Mouse (Mus musculus): ENCODE measurements at regions not wholly inside any gene's neighbourhood (a gene's known extent, or its start where the extent isn't known, plus 50 kb on each side); places are given as distances from the start of the nearest gene placed in this dataset.

GRCm38 (mm10) chr9:83326437-83327086 lies 114.4 kb downstream of the Lca5 start:
- H3K9me3 ChIP-seq (replicated peaks) = no peaks in the 10 kb centered on the region
- no peak overlapping the region for H3K27ac ChIP-seq
- no peak overlapping the region for H3K4me2 ChIP-seq
- 50% methylated on average over 7 of the region's 7 CpGs for WGBS (ENCODE audit: insufficient replicate concordance)
- no peak overlapping the region for H3K9ac ChIP-seq
- H3K27me3 ChIP-seq (replicated peaks) = no peaks in the 10 kb centered on the region
- ATAC-seq = no peak
- H3K4me3 ChIP-seq = no peak overlapping the region
- H3K36me3 ChIP-seq = no peaks in the 10 kb centered on the region
- H3K4me1 ChIP-seq = no peaks in the 10 kb centered on the region

DNA sequence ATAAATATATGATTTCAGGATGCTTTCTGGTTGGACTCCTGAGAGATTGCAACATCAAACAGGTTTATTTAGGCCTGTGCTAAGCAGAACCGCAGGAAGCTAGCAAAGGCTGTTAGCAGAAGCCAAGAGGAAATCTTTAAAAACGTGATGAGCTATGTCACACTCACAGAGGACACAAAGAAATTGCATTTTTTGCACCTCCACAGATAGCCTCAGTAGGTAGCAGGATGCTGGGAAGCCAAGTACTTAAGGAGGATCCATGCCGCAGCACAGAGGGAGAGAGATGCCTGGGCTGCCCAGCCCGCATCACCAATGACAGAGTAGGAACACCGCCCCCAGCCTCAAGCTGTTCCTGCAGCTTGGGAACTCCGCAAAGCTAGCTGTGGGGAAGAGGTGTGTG lies 115.0 kb downstream of the Lca5 start:
- H3K27ac ChIP-seq = no peak overlapping the region
- no peak for ATAC-seq
- no peak overlapping the region for H3K9ac ChIP-seq
- no peak overlapping the region for H3K4me3 ChIP-seq
- H3K4me1 ChIP-seq = no peaks in the 10 kb centered on the region
- H3K27me3 ChIP-seq (replicated peaks) = no peaks in the 10 kb centered on the region
- 21% methylated on average over 6 of the region's 6 CpGs for WGBS (ENCODE audit: insufficient replicate concordance)
- no peak overlapping the region for H3K4me2 ChIP-seq
- H3K36me3 ChIP-seq = no peaks in the 10 kb centered on the region
- no peaks in the 10 kb centered on the region for H3K9me3 ChIP-seq (replicated peaks)

GRCm38 (mm10) chr9:83324336-83324735 lies 116.6 kb downstream of the Lca5 start:
- ATAC-seq = no peak
- no peaks in the 10 kb centered on the region for H3K27me3 ChIP-seq (replicated peaks)
- H3K4me1 ChIP-seq = no peaks in the 10 kb centered on the region
- no peaks in the 10 kb centered on the region for H3K36me3 ChIP-seq
- no peak overlapping the region for H3K9ac ChIP-seq
- H3K4me3 ChIP-seq = no peak overlapping the region
- H3K27ac ChIP-seq = no peak overlapping the region
- no peak overlapping the region for H3K4me2 ChIP-seq
- no peaks in the 10 kb centered on the region for H3K9me3 ChIP-seq (replicated peaks)
- WGBS (ENCODE audit: insufficient replicate concordance) = 40% methylated on average over 3 of the region's 3 CpGs

- no peak for ATAC-seq
- Histone ChIP-seq H3K4me3 (no peak overlapping the region), H3K27me3 (replicated peaks) (no peaks in the 10 kb centered on the region), H3K36me3 (no peaks in the 10 kb centered on the region), H3K27ac (no peak overlapping the region), H3K4me2 (no peak overlapping the region), H3K9ac (no peak overlapping the region), H3K9me3 (replicated peaks) (no peaks in the 10 kb centered on the region), H3K4me1 (no peaks in the 10 kb centered on the region)
- 68% methylated on average over 8 of the region's 8 CpGs for WGBS (ENCODE audit: insufficient replicate concordance)
Observed at GRCm38 (mm10) chr9:83322991-83323583, 117.8 kb downstream of the Lca5 start.

- Histone ChIP-seq H3K27me3 (replicated peaks) (no peaks in the 10 kb centered on the region), H3K4me3 (no peak overlapping the region), H3K4me1 (no peaks in the 10 kb centered on the region), H3K27ac (no peak overlapping the region), H3K4me2 (no peak overlapping the region), H3K36me3 (no peaks in the 10 kb centered on the region), H3K9ac (no peak overlapping the region), H3K9me3 (replicated peaks) (no peaks in the 10 kb centered on the region)
- ATAC-seq = no peak
Observed at GRCm38 (mm10) chr9:83321793-83322192, 119.1 kb downstream of the Lca5 start.

GRCm38 (mm10) chr9:83320834-83321233 lies 120.1 kb downstream of the Lca5 start:
- Histone ChIP-seq H3K27ac (no peak overlapping the region), H3K9me3 (replicated peaks) (no peaks in the 10 kb centered on the region), H3K4me2 (no peak overlapping the region), H3K4me3 (no peak overlapping the region), H3K4me1 (no peaks in the 10 kb centered on the region), H3K36me3 (no peaks in the 10 kb centered on the region), H3K9ac (no peak overlapping the region), H3K27me3 (replicated peaks) (no peaks in the 10 kb centered on the region)
- no peak for ATAC-seq
- 60% methylated on average over 4 of the region's 4 CpGs for WGBS (ENCODE audit: insufficient replicate concordance)

DNA sequence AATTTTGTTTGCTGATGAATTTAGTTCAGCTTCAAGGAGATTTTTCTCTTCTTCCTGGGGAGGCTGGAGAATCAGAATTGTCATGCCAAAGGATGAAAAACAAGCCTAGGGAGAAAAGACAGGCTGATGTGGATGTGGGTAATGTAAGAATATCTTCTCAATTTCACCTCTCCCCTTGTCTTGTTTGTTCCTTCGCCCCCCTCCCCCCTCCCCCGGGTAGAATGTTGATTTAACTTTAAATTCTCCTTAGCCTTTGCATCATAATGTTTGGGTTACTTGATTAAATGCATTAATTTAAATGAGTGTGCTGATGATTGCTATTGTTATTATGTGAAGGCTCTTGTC lies 124.1 kb downstream of the Lca5 start:
- Histone ChIP-seq H3K4me1 (no peaks in the 10 kb centered on the region), H3K36me3 (no peaks in the 10 kb centered on the region), H3K27me3 (replicated peaks) (no peaks in the 10 kb centered on the region), H3K4me2 (no peak overlapping the region), H3K27ac (no peak overlapping the region), H3K4me3 (no peak overlapping the region), H3K9me3 (replicated peaks) (no peaks in the 10 kb centered on the region), H3K9ac (no peak overlapping the region)
- no peak for ATAC-seq
- 72% methylated on average over 2 of the region's 2 CpGs for WGBS (ENCODE audit: insufficient replicate concordance)

GRCm38 (mm10) chr9:83315941-83316817 lies 124.7 kb downstream of the Lca5 start:
- Histone ChIP-seq H3K27me3 (replicated peaks) (no peaks in the 10 kb centered on the region), H3K27ac (no peak overlapping the region), H3K9ac (no peak overlapping the region), H3K4me1 (no peaks in the 10 kb centered on the region), H3K9me3 (replicated peaks) (no peaks in the 10 kb centered on the region), H3K36me3 (no peaks in the 10 kb centered on the region), H3K4me3 (no peak overlapping the region), H3K4me2 (no peak overlapping the region)
- WGBS (ENCODE audit: insufficient replicate concordance) = 67% methylated on average over 10 of the region's 10 CpGs
- ATAC-seq = no peak

DNA sequence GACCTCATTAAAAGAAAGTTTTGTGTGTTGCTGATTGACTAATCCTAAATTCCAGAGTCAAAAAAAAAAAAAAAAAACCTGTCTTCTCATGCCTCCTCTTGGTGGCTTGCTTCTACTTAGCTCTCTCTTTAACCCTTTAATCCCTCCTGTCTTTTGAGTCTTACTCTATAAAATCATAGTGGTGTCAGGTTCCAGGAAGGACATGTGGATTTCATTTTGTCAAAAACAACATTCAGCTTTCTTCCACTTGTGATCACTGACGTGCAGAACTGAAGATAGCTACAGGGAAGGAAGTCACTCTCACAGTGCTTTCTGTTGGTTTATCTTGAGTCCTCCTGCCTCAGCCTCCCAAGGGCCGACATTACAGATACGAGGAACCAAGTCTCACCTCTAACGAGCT lies 132.2 kb downstream of the Lca5 start:
- ATAC-seq = no peak
- H3K9me3 ChIP-seq (replicated peaks) = no peaks in the 10 kb centered on the region
- H3K36me3 ChIP-seq = no peaks in the 10 kb centered on the region
- no peak overlapping the region for H3K9ac ChIP-seq
- H3K4me3 ChIP-seq = no peak overlapping the region
- 32% methylated on average over 4 of the region's 4 CpGs for WGBS (ENCODE audit: insufficient replicate concordance)
- H3K4me2 ChIP-seq = no peak overlapping the region
- H3K4me1 ChIP-seq = no peaks in the 10 kb centered on the region
- no peaks in the 10 kb centered on the region for H3K27me3 ChIP-seq (replicated peaks)
- no peak overlapping the region for H3K27ac ChIP-seq

DNA sequence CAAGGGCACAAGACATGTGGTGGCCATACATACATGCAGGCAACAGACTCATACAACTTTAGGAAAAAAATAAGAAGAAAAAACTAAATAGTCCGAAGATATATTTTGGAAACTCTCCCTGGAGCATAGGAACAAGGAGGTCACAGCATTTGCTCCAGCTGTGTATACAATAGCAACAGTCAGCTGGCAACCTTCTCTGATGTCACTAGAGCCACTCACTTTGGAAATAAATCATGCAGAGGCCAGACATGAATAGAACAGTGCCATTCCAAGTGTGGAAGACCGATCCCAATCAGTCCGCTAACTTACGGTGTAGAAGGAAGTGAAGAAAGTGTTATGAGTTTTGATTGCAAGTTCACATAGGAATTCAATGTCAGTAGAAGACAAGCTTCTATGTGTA lies 132.8 kb downstream of the Lca5 start:
- WGBS (ENCODE audit: insufficient replicate concordance) = 85% methylated on average over 4 of the region's 4 CpGs
- ATAC-seq = no peak
- Histone ChIP-seq H3K27me3 (replicated peaks) (no peaks in the 10 kb centered on the region), H3K9ac (no peak overlapping the region), H3K4me2 (no peak overlapping the region), H3K4me1 (no peaks in the 10 kb centered on the region), H3K36me3 (no peaks in the 10 kb centered on the region), H3K9me3 (replicated peaks) (no peaks in the 10 kb centered on the region), H3K4me3 (no peak overlapping the region), H3K27ac (no peak overlapping the region)

DNA sequence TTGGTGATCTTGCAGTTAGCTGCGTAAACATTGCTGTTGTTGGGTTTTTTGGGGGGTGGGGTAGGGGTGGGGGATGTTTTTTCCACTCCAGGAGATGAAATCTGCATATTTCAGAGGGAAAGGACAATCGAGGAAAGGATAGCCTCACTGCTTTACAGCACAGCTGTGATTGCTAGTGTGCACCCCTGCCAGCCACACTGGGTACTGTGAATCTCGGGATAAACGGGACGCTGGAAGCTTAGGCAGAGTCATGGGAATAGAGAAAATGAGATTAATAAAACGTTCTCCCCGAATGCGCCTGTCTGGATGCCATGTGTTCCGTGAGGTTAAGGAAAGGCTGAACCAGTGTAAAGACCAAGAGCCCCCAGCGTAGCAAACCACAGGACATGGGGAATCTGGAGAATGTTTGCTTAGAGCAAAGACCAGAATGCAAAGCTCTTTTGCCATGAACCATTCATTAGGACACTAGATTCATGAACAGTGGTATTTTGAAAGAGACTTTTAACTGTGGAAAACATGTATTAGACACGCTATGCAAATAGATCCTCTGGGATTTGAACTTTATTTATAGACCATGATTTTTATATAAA lies 133.5 kb downstream of the Lca5 start:
- no peaks in the 10 kb centered on the region for H3K36me3 ChIP-seq
- H3K4me1 ChIP-seq = no peaks in the 10 kb centered on the region
- no peaks in the 10 kb centered on the region for H3K9me3 ChIP-seq (replicated peaks)
- H3K27ac ChIP-seq = no peak overlapping the region
- H3K4me2 ChIP-seq = no peak overlapping the region
- no peak overlapping the region for H3K4me3 ChIP-seq
- WGBS (ENCODE audit: insufficient replicate concordance) = 67% methylated on average over 11 of the region's 11 CpGs
- no peak for ATAC-seq
- no peaks in the 10 kb centered on the region for H3K27me3 ChIP-seq (replicated peaks)
- H3K9ac ChIP-seq = no peak overlapping the region

DNA sequence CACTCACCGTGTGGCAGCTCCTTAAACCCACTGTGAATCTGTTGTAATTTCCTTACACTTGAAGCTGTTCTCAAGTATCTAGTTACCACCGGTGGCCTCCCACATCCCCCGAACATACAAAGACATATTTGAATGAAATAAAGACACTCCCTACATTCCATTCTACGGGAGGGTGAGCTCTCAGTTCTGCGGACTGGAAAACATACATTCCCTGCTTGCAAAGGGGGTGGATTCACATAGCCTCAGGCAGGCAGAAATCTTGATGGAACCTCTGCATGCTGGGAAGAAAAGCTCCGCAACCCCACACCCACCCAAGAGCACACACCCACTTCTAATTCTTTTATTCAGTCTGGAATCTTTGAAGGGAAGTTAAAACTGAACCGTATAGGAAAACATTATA lies 136.0 kb downstream of the Lca5 start:
- WGBS (ENCODE audit: insufficient replicate concordance) = 62% methylated on average over 7 of the region's 7 CpGs
- Histone ChIP-seq H3K4me3 (no peak overlapping the region), H3K4me2 (no peak overlapping the region), H3K4me1 (no peaks in the 10 kb centered on the region), H3K36me3 (no peaks in the 10 kb centered on the region), H3K27me3 (replicated peaks) (no peaks in the 10 kb centered on the region), H3K9ac (no peak overlapping the region), H3K27ac (no peak overlapping the region), H3K9me3 (replicated peaks) (no peaks in the 10 kb centered on the region)
- ATAC-seq = no peak
